Mouse (Mus musculus) ES-E14 (cell line): ENCODE measurements around the gene Nrsn2.

Experiments
- HCFC1 ChIP-seq: IDR thresholded peaks from 2 replicates; pipeline ENCODE4 v1.6.1; 2012; ENCODE audit warnings: low read length, inconsistent platforms, borderline replicate concordance; ENCODE audit not compliant: insufficient read depth
- ZNF384 ChIP-seq: IDR thresholded peaks from 2 replicates; pipeline ENCODE4 v1.6.1; 2012; ENCODE audit warnings: low read depth, low read length, inconsistent platforms

DNA sequence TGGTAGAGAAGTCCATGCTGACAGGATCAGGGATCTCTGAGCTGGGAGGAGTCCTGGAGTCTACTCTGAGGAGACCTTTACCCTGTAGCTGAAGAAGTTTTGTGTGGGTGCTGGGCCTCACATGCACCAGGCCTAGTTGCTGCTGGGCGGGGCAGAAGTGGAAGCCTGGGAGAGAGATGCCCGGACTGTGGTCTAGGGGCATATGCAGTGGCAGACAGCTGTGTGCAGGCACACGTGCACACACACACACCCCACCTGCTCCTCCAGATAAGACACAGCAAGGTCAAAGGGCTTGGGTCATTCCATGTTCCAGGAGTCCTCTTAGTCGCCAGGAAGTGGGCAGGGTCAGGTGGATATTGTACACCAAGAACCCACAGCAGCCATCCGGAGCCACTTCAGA is 16.8 kb downstream of the Nrsn2 start:
- TF ChIP-seq ZNF384 (no peak), HCFC1 (no peak)
